Mouse (Mus musculus): ENCODE data around the gene Tmem245. TPM values are rescaled to one million over a fixed set of nuclear protein-coding genes. Genes with fewer than 3 reads are reported as not detected.
A peak's percentile ranks its signal among the peaks of the same experiment; 100 is the strongest.

Gene Tmem245
- 8.9 and 9.0 TPM in 2 replicates for polyA plus RNA-seq (2015; fragmentation: Nextera tagmentation; extraction: Ambion mirVana)

- WGBS: under 1% methylated on average over 107 of the region's 107 CpGs
- Histone ChIP-seq H3K27ac (replicated peaks) (peak within 1 kb of the TSS; percentile 90), H3K9me3 (no peaks in the 10 kb centered on the region), H3K36me3 (no peaks in the 10 kb centered on the region), H3K27me3 (no peaks in the 10 kb centered on the region), H3K4me1 (peaks cover 23% of the 10 kb centered on the region), H3K4me3 (peak within 1 kb of the TSS; percentile 99), H3K9ac (replicated peaks) (peak within 1 kb of the TSS; percentile 92), H3K4me2 (replicated peaks) (peak within 1 kb of the TSS; percentile 99)
- ATAC-seq (replicated peaks): peak; percentile 98
These were observed at the start of gene Tmem245 for GRCm38 (mm10) chr4:56946641-56947640. TSS of gene Tmem245 (minus strand) at chr4:56947437.

GRCm38 (mm10) chr4:56993331-56993730 lies 46.1 kb upstream of the Tmem245 start:
- 88% methylated on average over 7 of the region's 7 CpGs for WGBS

GRCm38 (mm10) chr4:56991951-56992350 lies 44.7 kb upstream of the Tmem245 start:
- Histone ChIP-seq H3K4me3 (no peak overlapping the region), H3K27me3 (no peaks in the 10 kb centered on the region; the same call in 1 of the 2 replicates), H3K4me1 (peaks cover 11% of the 10 kb centered on the region), H3K9ac (replicated peaks) (no peak overlapping the region), H3K27ac (replicated peaks) (no peak overlapping the region), H3K9me3 (no peaks in the 10 kb centered on the region), H3K4me2 (replicated peaks) (no peak overlapping the region), H3K36me3 (no peaks in the 10 kb centered on the region)
- ATAC-seq (replicated peaks): no peak
- WGBS: 59% methylated on average over 2 of the region's 2 CpGs

More at GRCm38 (mm10) chr4:56993331-56993730, 46.1 kb upstream of the Tmem245 start:
- Histone ChIP-seq H3K9me3 (no peaks in the 10 kb centered on the region), H3K4me3 (no peak overlapping the region), H3K4me1 (peaks cover 11% of the 10 kb centered on the region), H3K9ac (replicated peaks) (no peak overlapping the region), H3K27ac (replicated peaks) (no peak overlapping the region), H3K4me2 (replicated peaks) (no peak overlapping the region), H3K36me3 (no peaks in the 10 kb centered on the region), H3K27me3 (no peaks in the 10 kb centered on the region; the same call in 1 of the 2 replicates)
- no peak for ATAC-seq (replicated peaks)

- WGBS: 1% methylated on average over 39 of the region's 44 CpGs
- Histone ChIP-seq H3K4me3 (peak within 1 kb of the TSS; percentile 68), H3K4me1 (peaks cover 11% of the 10 kb centered on the region), H3K27ac (replicated peaks) (peak within 1 kb of the TSS; percentile 88), H3K4me2 (replicated peaks) (peak within 1 kb of the TSS; percentile 73), H3K9ac (replicated peaks) (peak within 1 kb of the TSS; percentile 80), H3K36me3 (no peaks in the 10 kb centered on the region), H3K9me3 (no peaks in the 10 kb centered on the region), H3K27me3 (no peaks in the 10 kb centered on the region; the same call in 1 of the 2 replicates)
- peak; percentile 94 for ATAC-seq (replicated peaks)
These were observed 43.0 kb upstream of the Tmem245 start, which contains the start of gene Frrs1l for GRCm38 (mm10) chr4:56990215-56990584. TSS of gene Frrs1l (minus strand) at chr4:56990391.

- ATAC-seq (replicated peaks): peak; percentile 85
- Histone ChIP-seq H3K4me3 (peak overlapping the region; percentile 68), H3K27me3 (no peaks in the 10 kb centered on the region; the same call in 1 of the 2 replicates), H3K4me1 (peaks cover 11% of the 10 kb centered on the region), H3K36me3 (no peaks in the 10 kb centered on the region), H3K9me3 (no peaks in the 10 kb centered on the region), H3K9ac (replicated peaks) (peak overlapping the region; percentile 80), H3K4me2 (replicated peaks) (peak overlapping the region; percentile 73), H3K27ac (replicated peaks) (peak overlapping the region; percentile 88)
- WGBS: 1% methylated on average over 45 of the region's 45 CpGs
These were observed 42.4 kb upstream of the Tmem245 start for GRCm38 (mm10) chr4:56989431-56990214.

- H3K9ac ChIP-seq (replicated peaks): no peak overlapping the region
- H3K27ac ChIP-seq (replicated peaks): no peak overlapping the region
- no peak overlapping the region for H3K4me3 ChIP-seq
- no peaks in the 10 kb centered on the region for H3K27me3 ChIP-seq
- peaks cover 33% of the 10 kb centered on the region for H3K36me3 ChIP-seq
- H3K9me3 ChIP-seq: no peaks in the 10 kb centered on the region
- no peak overlapping the region for H3K4me2 ChIP-seq (replicated peaks)
- no peak for ATAC-seq (replicated peaks)
- H3K4me1 ChIP-seq: no peaks in the 10 kb centered on the region
- WGBS: 83% methylated on average over 7 of the region's 7 CpGs
These were observed 18.4 kb upstream of the Tmem245 start for GRCm38 (mm10) chr4:56965586-56966179.

DNA sequence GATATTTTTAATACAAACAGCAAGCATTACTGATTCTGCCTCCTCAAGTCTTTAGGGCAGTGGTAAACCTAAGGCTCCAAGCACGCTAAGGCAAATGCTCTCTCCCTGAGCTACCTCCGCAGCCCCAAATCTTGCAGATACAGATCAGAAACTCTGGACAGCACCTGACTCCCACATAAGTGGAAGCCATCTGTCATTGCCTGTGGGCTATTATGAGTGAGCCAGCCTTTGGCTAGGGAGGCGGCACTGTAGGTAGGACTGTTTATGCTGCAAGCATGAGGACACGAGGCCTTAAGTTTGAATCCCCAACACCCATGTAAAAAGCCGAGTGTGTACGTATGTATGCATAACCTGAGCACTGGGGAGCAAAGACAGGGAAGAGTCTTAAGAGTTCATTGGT lies 16.4 kb upstream of the Tmem245 start:
- Histone ChIP-seq H3K9me3 (no peaks in the 10 kb centered on the region), H3K4me3 (no peak overlapping the region), H3K36me3 (peaks cover 37% of the 10 kb centered on the region), H3K4me2 (replicated peaks) (no peak overlapping the region), H3K4me1 (no peaks in the 10 kb centered on the region), H3K27ac (replicated peaks) (no peak overlapping the region), H3K9ac (replicated peaks) (no peak overlapping the region), H3K27me3 (no peaks in the 10 kb centered on the region)
- WGBS: 93% methylated on average over 6 of the region's 6 CpGs
- no peak for ATAC-seq (replicated peaks)

DNA sequence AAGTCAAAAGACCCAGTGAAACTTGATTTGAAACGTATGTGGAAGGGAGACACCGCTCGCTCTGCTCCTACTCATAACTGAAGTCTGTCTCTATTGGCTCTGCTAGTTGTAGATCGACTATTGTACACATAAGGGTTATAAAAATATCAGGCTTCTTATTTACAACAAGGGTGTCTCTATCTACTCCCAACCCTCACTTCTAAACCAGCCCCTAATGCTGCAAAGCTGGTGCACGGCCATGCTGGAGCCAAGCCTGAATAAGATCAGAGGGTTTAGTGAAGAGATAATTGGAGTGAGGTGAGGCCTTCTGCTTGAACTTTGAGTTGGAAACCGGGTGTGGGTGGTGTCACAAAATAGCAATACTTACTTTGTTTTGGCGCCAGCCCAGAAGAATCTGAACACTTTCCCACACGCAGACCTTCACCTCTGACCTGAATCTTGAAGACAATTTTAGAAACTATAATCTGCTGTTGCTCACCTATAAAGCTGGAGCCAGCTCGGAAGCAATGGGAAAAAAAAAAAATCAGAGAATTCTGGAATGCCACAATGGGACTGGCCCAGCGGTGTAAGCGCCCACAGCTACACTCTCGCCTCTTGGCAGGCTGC lies 14.2 kb upstream of the Tmem245 start:
- H3K36me3 ChIP-seq: peaks cover 21% of the 10 kb centered on the region; the same call in 1 of the 2 replicates
- H3K27ac ChIP-seq (replicated peaks): no peak overlapping the region
- H3K9ac ChIP-seq (replicated peaks): no peak overlapping the region
- no peaks in the 10 kb centered on the region for H3K4me1 ChIP-seq
- H3K4me2 ChIP-seq (replicated peaks): no peak overlapping the region
- no peak for ATAC-seq (replicated peaks)
- 85% methylated on average over 12 of the region's 12 CpGs for WGBS
- H3K4me3 ChIP-seq: no peak overlapping the region
- no peaks in the 10 kb centered on the region for H3K9me3 ChIP-seq
- no peaks in the 10 kb centered on the region for H3K27me3 ChIP-seq

DNA sequence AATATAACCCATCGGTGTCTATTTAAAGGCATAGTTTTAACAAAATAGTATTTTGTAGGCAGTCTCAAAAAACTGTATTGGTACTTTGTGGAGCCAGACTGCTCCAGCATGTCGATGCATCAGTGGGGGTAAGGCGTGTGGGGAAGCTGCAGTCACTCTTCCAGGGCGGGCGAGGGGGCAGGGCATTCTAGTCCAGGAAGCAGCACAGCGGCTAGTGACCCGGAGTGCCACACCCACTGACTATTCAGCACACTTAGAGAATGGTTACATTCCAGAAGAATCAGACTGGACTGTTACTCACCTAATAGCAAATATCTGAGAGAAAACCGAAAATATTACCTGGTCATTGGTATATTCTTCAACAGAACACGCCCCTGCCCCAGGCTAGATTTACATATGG lies 10.3 kb upstream of the Tmem245 start:
- H3K27me3 ChIP-seq: no peaks in the 10 kb centered on the region
- H3K4me1 ChIP-seq: no peaks in the 10 kb centered on the region
- no peak overlapping the region for H3K4me2 ChIP-seq (replicated peaks)
- no peaks in the 10 kb centered on the region for H3K9me3 ChIP-seq
- H3K27ac ChIP-seq (replicated peaks): no peak overlapping the region
- no peak overlapping the region for H3K9ac ChIP-seq (replicated peaks)
- WGBS: 71% methylated on average over 9 of the region's 9 CpGs
- no peak overlapping the region for H3K4me3 ChIP-seq
- no peak for ATAC-seq (replicated peaks)
- H3K36me3 ChIP-seq: peaks cover 16% of the 10 kb centered on the region; the same call in 1 of the 2 replicates

DNA sequence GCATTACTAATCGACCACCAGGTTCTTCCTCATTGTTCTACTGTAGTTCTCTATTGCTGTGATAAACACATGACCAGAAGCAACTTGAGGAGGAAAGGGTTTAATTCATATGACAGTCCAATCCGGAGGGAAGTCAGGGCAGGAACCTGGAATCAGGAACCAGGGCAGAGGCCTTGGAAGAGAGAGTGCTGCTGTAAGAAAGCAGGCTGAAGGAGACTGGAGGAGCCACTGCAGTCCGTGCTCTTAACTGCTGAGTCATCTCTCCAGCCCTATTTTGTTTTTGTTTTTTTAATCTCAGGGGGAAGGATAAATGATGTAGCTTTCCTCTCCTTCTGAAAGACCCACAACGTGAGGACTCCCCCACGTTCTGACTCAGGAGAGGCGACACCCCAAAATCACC lies 6.0 kb upstream of the Tmem245 start:
- Histone ChIP-seq H3K4me3 (no peak overlapping the region), H3K4me2 (replicated peaks) (no peak overlapping the region), H3K9ac (replicated peaks) (no peak overlapping the region), H3K4me1 (no peaks in the 10 kb centered on the region), H3K27me3 (no peaks in the 10 kb centered on the region), H3K9me3 (no peaks in the 10 kb centered on the region), H3K36me3 (no peaks in the 10 kb centered on the region), H3K27ac (replicated peaks) (no peak overlapping the region)
- 70% methylated on average over 6 of the region's 6 CpGs for WGBS
- ATAC-seq (replicated peaks): no peak

DNA sequence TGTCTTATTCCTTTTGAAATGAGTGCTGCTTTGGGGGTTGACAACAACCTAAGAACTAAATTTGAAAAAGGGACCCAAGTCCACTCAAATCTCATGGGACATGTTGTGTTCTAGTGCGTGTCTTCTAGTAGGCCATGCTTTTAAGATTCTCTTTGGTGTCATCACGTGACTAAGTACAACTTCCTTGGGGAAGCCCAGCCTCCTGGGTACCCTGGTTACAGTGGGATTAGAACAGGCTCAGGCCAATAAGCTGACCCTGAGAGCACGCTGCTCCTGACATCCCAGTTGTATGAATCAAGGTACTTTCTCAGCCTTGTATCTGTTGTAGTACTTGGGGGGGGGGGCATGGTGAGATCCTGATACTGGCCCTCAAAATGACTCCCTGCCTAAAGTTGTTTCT lies 4.5 kb upstream of the Tmem245 start:
- H3K9me3 ChIP-seq: no peaks in the 10 kb centered on the region
- no peak for ATAC-seq (replicated peaks)
- H3K4me2 ChIP-seq (replicated peaks): no peak overlapping the region
- no peak overlapping the region for H3K9ac ChIP-seq (replicated peaks)
- H3K27me3 ChIP-seq: no peaks in the 10 kb centered on the region
- H3K27ac ChIP-seq (replicated peaks): no peak overlapping the region
- peaks cover 2% of the 10 kb centered on the region; the same call in 1 of the 2 replicates for H3K4me1 ChIP-seq
- 88% methylated on average over 3 of the region's 3 CpGs for WGBS
- H3K4me3 ChIP-seq: no peak overlapping the region
- no peaks in the 10 kb centered on the region for H3K36me3 ChIP-seq
